9 mouse cellular contexts compared by ENCODE assay signal in the genomic region with DNA sequence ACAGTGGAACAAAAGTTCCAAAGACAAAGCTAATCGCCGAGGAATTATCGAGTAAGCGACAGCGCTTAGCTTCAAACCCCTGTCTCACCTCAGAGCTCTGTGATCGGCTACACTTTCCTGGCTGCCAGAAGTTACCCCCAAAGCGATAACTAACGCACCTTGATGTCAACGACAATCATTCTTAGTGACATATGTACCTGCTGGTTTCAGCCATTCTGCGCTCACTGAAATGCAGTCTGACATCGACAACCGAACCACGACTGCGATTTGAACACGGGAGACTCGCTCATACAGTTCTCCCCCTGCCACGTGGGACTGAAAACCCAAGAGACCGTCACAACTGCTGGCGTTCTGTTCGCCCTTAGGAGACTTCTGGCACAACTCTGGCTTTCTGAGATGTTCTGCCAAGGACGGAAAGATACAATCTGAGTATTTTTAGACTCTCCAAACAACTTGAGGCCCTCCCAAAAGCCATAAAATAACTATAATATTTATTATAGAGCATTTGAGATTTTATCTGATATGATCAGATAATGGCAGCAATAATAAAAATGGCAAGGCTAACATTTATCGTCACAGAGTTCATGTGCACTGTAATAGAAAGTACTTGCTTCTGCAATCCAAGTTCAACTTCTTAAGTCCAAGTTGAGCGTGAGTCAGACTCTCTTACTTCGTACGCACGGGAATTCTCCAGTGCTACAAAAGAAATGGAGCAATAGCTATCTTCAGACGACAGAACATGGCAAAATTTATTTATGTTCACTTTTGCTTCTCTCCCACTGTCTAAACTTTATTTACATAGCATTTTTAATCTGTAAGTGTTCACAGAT. TPM values are rescaled to one million over a fixed set of nuclear protein-coding genes. Genes with fewer than 3 reads are reported as not detected.
A peak's percentile ranks its signal among the peaks of the same experiment; 100 is the strongest.
DNase-seq lines count a peak whose midpoint lies in the region; ATAC-seq and TF ChIP-seq lines count a peak whose summit lies in the region.
"Had no signal": no experiment of that assay in that cellular context is flagged by ENCODE, and none has a peak within 500 bp of the region (broad histone marks: within the 10 kb centered on the region; RNA-seq: fewer than 3 reads in every experiment).

No protein-coding gene starts in this region.

- no peak for TF ChIP-seq POLR2A in brain, embryonic 14.5 days (IDR thresholded peaks at IDR 0.05; ENCODE audit: borderline replicate concordance, extremely low read depth, insufficient read depth, insufficient read length, poor library complexity, severe bottlenecking)

- peak overlapping the region; percentile 60 for H3K4me2 ChIP-seq in heart, embryonic 15.5 days
- H3K4me2 ChIP-seq in liver, postnatal 0 days (ENCODE audit: low read depth, low read length): peak overlapping the region; percentile 48

- no peaks in the 10 kb centered on the region for H3K9me3 ChIP-seq in heart, embryonic 15.5 days (replicated peaks)
- H3K9me3 ChIP-seq in liver, postnatal 0 days (ENCODE audit: low read length): no peaks in the 10 kb centered on the region
- H3K9me3 ChIP-seq: G1E had no signal

- DNase-seq in gastrocnemius, postnatal 25 days: peak; percentile 21
- DNase-seq in gastrocnemius, postnatal 14 days: no peak
- DNase-seq in brain, embryonic 14.5 days (ENCODE audit: low read depth): peak; percentile 13
- DNase-seq in liver, postnatal 0 days: no peak
- peak; percentile 43 for DNase-seq in skeletal muscle tissue, adult 2 months (ENCODE audit: low read depth, low spot score)
- no peak for DNase-seq in cerebellum, adult 11 months
- DNase-seq in layer of hippocampus, postnatal 10 days (ENCODE audit: low spot score in 2 of 2): no peak

- H3K4me1 ChIP-seq in heart, embryonic 15.5 days (replicated peaks): peaks cover 7% of the 10 kb centered on the region; the same call in 1 of the 2 replicates
- H3K4me1 ChIP-seq in liver, postnatal 0 days (ENCODE audit: insufficient read depth): no peaks in the 10 kb centered on the region

- TF ChIP-seq CTCF in brain, embryonic 14.5 days (IDR thresholded peaks at IDR 0.05; ENCODE audit: borderline replicate concordance, extremely low read depth, insufficient read depth, insufficient read length): no peak
- TF ChIP-seq CTCF in liver, postnatal 0 days (IDR thresholded peaks at IDR 0.05; ENCODE audit: low read depth): no peak

- intact Hi-C loops in gastrocnemius, postnatal 14 days (cut with DNase I; ENCODE audit: low total_unique reads): no loop called here

- no peak for TF ChIP-seq EP300 in liver, postnatal 0 days (IDR thresholded peaks at IDR 0.05; ENCODE audit: low read depth)

- no peak overlapping the region for H3K27ac ChIP-seq in heart, embryonic 15.5 days
- no peak overlapping the region for H3K27ac ChIP-seq in liver, postnatal 0 days (ENCODE audit: low read depth)

- H3K4me3 ChIP-seq in heart, embryonic 15.5 days: peak overlapping the region; percentile 45
- peak overlapping the region; percentile 25; the same call in 1 of the 2 replicates for H3K4me3 ChIP-seq in liver, postnatal 0 days (ENCODE audit: low read depth, low read length)

- ATAC-seq in heart, embryonic 15.5 days (replicated peaks; ENCODE audit: insufficient number of reproducible peaks, insufficient read depth, low FRiP score, low read depth): no peak
- no peak for ATAC-seq in liver, postnatal 0 days

- peak overlapping the region; percentile 30 for H3K9ac ChIP-seq in heart, embryonic 15.5 days
- no peak overlapping the region for H3K9ac ChIP-seq in liver, postnatal 0 days (replicated peaks)

- H3K27me3 ChIP-seq in heart, embryonic 15.5 days: peaks cover 10% of the 10 kb centered on the region
- H3K27me3 ChIP-seq in liver, postnatal 0 days (ENCODE audit: insufficient read depth, low read length): no peaks in the 10 kb centered on the region; the same call in 1 of the 2 replicates

- no peaks in the 10 kb centered on the region for H3K36me3 ChIP-seq in heart, embryonic 15.5 days
- H3K36me3 ChIP-seq in liver, postnatal 0 days (replicated peaks; ENCODE audit: insufficient read depth, low read length): no peaks in the 10 kb centered on the region
- H3K36me3 ChIP-seq: G1E had no signal

- 16% methylated on average over 27 of the region's 27 CpGs for WGBS in heart, embryonic 15.5 days
- 20% methylated on average over 27 of the region's 27 CpGs for WGBS in liver, postnatal 0 days (ENCODE audit: insufficient replicate concordance)

RNA-seq across cellular contexts. Expression of a gene that starts 8.4 kb away (rescaled TPM):
- 1 to 10 TPM; 3.7 to 4.3 TPM for total RNA-seq in gastrocnemius, postnatal 25 days (2021)
- total RNA-seq in gastrocnemius, postnatal 14 days (2021): 1 to 10 TPM; 4.6 to 5.6 TPM
- polyA plus RNA-seq in brain, embryonic 14.5 days (2012; rRNA removed): 8.4 and 13.0 TPM in 2 replicates
- polyA plus RNA-seq in heart, embryonic 15.5 days (2015; fragmentation: Nextera tagmentation; extraction: Ambion mirVana): 11.6 and 12.0 TPM in 2 replicates
- polyA plus RNA-seq in liver, postnatal 0 days (2015; fragmentation: Nextera tagmentation; extraction: Ambion mirVana): 10.8 and 12.5 TPM in 2 replicates
- total RNA-seq in layer of hippocampus, postnatal 10 days (2021): 10 to 100 TPM; 17.4 to 19.5 TPM

RNA-seq across cellular contexts. Expression of a gene that starts 33.7 kb away (rescaled TPM):
- total RNA-seq in gastrocnemius, postnatal 25 days (2021): 10 to 100 TPM; 84.5 to 86.1 TPM
- total RNA-seq in gastrocnemius, postnatal 14 days (2021): 100 to 1,000 TPM in 1 of 2 experiments, 10 to 100 TPM in 1; 89.7 to 106 TPM
- polyA plus RNA-seq in brain, embryonic 14.5 days (2012; rRNA removed): 94.5 and 111 TPM in 2 replicates
- polyA plus RNA-seq in heart, embryonic 15.5 days (2015; fragmentation: Nextera tagmentation; extraction: Ambion mirVana): 183 TPM in 2 replicates
- 122 and 129 TPM in 2 replicates for polyA plus RNA-seq in liver, postnatal 0 days (2015; fragmentation: Nextera tagmentation; extraction: Ambion mirVana)
- total RNA-seq in layer of hippocampus, postnatal 10 days (2021): 100 to 1,000 TPM; 186 to 197 TPM

Comparison
In these comparisons a context has a peak if more than half of its experiments do, and no peak if none do; other contexts are left out.
1. DNase-seq: peak in gastrocnemius, postnatal 25 days (single experiment), brain, embryonic 14.5 days (single experiment) and skeletal muscle tissue, adult 2 months (single experiment); none in gastrocnemius, postnatal 14 days (single experiment), liver, postnatal 0 days (single experiment), cerebellum, adult 11 months (single experiment) and layer of hippocampus, postnatal 10 days (0 of 2).